Mouse (Mus musculus) macrophage (primary cell): ENCODE measurements around the gene Syde1. TPM values are rescaled to one million over a fixed set of nuclear protein-coding genes. Genes with fewer than 3 reads are reported as not detected.
"Not testable (repeated sequence)": the region's sequence is repeated elsewhere in the genome, so short reads cannot be mapped to it uniquely, and the experiment has no call there.

ENCODE experiments used
- H3K27ac ChIP-seq: fragments of 350-480 bp; formaldehyde crosslinking; 2 replicates; pipeline ENCODE4 v1.9.0; 2021
- H3K36me3 ChIP-seq: fragments of 350-480 bp; formaldehyde crosslinking; 2 replicates; pipeline ENCODE4 v1.9.0; 2021; ENCODE audit errors: inconsistent target
- H3K4me3 ChIP-seq: fragments of 350-480 bp; formaldehyde crosslinking; 2 replicates; pipeline ENCODE4 v1.9.0; 2021; ENCODE audit errors: inconsistent target
- H3K79me2 ChIP-seq: fragments of 350-480 bp; formaldehyde crosslinking; 2 replicates; pipeline ENCODE4 v1.9.0; 2021; ENCODE audit errors: inconsistent target
- WGBS: methylation state at CpG from one replicate; pipeline ENCODE4 v1.1.7; 2026; ENCODE audit warnings: inconsistent platforms; ENCODE audit not compliant: missing documents; 5-methylcytosine and 5-hydroxymethylcytosine counted together
- polyA plus RNA-seq: library from polyadenylated mRNA; stranded (reverse); fragments of 250-400 nt; gene quantifications from 3 replicates; pipeline ENCODE4 v1.2.4, GENCODE M21; 2018; ENCODE audit warnings: inconsistent platforms
- total RNA-seq, 78 experiments: library from RNA; depleted of rRNA; stranded (reverse); fragments of 250-400 nt; gene quantifications; 1 replicate in 9 of 78; 2 replicates in 24 of 78; 3 replicates in 43 of 78; 4 replicates in 2 of 78; pipeline ENCODE4 v1.2.4; 2018; ENCODE audit warnings: inconsistent platforms in 56 of 78

The Syde1 gene
- 1 to 10 TPM in 8 of 26 experiments, under 1 TPM in 12, not detected in 6; 0.25 to 4.5 (median 0.72) TPM for total RNA-seq (2018; cell fraction: chromatin; rRNA removed)
- 1 to 10 TPM in 9 of 26 experiments, under 1 TPM in 17; 0.11 to 2.2 (median 0.48) TPM for total RNA-seq (2018; cell fraction: cytosol; rRNA removed)
- 1 to 10 TPM in 4 of 26 experiments, under 1 TPM in 21, not detected in 1; 0.12 to 4.1 (median 0.50) TPM for total RNA-seq (2018; cell fraction: nucleus; rRNA removed)
- polyA plus RNA-seq: 0.77 to 1.7 TPM (median 1.5 TPM) in 3 replicates

GRCm38 (mm10) chr10:78591406-78592328 is at the start of gene Syde1:
TSS of gene Syde1 (minus strand) at chr10:78591964.
- no peaks in the 10 kb centered on the region for H3K79me2 ChIP-seq
- H3K36me3 ChIP-seq: no peaks in the 10 kb centered on the region
- no peak within 1 kb of the TSS; the same call in 1 of the 2 replicates for H3K4me3 ChIP-seq
- no peak within 1 kb of the TSS for H3K27ac ChIP-seq
- WGBS: 7% methylated on average over 33 of the region's 54 CpGs

DNA sequence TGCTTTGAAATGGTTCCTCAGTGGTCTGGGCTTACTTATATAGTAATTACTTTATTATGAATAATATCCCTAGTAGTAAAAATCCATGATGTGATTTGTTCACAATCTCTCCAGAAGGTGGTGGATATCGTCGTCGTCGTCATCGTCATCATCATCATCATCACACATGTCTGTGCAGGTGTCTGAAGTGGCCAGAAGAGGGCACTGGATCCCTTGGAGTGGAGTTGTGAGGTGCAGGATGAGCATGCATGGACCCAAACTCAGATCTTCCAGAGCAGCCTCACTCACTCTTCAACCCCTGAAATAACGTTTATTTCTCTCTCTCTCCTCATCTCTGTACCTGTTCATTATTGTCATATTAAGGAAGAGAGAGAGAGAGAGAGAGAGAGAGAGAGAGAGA is 40.5 kb upstream of the Syde1 start:
- WGBS: 10% methylated on average over 5 of the region's 6 CpGs
- H3K4me3 ChIP-seq: no peak overlapping the region
- no peaks in the 10 kb centered on the region for H3K79me2 ChIP-seq
- no peak overlapping the region for H3K27ac ChIP-seq
- no peaks in the 10 kb centered on the region for H3K36me3 ChIP-seq

- Histone ChIP-seq H3K36me3 (no peaks in the 10 kb centered on the region), H3K79me2 (no peaks in the 10 kb centered on the region), H3K4me3 (no peak overlapping the region), H3K27ac (no peak overlapping the region)
- 83% methylated on average over 4 of the region's 4 CpGs for WGBS
These were observed 38.4 kb upstream of the Syde1 start for GRCm38 (mm10) chr10:78630194-78630593.

GRCm38 (mm10) chr10:78623143-78623542 is 31.4 kb upstream of the Syde1 start:
- not testable (repeated sequence) for H3K4me3 ChIP-seq, H3K36me3 ChIP-seq, H3K79me2 ChIP-seq, H3K27ac ChIP-seq
- WGBS: 79% methylated on average over 3 of the region's 3 CpGs

DNA sequence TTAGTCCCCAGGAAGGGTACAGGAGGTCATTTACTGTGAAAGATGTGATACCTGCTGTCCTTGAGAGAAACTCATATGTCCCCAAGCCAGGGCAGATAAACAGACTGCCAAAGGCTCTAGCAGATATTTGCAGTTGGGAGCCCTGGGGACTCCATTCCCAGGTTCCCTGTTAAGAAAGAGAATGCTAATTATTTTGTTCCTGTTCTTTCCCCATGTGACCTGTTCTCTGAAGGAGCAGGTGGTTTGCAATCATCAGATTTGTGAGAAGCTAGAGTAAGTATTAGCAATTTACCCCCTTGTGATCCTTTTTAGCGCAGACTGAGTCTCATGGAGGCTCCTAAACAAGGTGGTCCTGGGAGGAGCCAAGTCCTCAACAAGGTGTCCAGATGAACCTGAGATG is 26.2 kb upstream of the Syde1 start, which contains the start of gene Olfr1357:
Gene Olfr1357, minus strand, starts transcription at position 101 of the 400 bp plus-strand sequence.
- Histone ChIP-seq H3K36me3 (no peaks in the 10 kb centered on the region), H3K79me2 (no peaks in the 10 kb centered on the region), H3K27ac (no peak within 1 kb of the TSS), H3K4me3 (no peak within 1 kb of the TSS)
- 100% methylated on average over 1 of the region's 1 CpGs for WGBS

GRCm38 (mm10) chr10:78607602-78608001 is 15.8 kb upstream of the Syde1 start:
- Histone ChIP-seq H3K79me2 (no peaks in the 10 kb centered on the region), H3K36me3 (no peaks in the 10 kb centered on the region), H3K27ac (no peak overlapping the region), H3K4me3 (no peak overlapping the region)
- WGBS: 89% methylated on average over 3 of the region's 3 CpGs

DNA sequence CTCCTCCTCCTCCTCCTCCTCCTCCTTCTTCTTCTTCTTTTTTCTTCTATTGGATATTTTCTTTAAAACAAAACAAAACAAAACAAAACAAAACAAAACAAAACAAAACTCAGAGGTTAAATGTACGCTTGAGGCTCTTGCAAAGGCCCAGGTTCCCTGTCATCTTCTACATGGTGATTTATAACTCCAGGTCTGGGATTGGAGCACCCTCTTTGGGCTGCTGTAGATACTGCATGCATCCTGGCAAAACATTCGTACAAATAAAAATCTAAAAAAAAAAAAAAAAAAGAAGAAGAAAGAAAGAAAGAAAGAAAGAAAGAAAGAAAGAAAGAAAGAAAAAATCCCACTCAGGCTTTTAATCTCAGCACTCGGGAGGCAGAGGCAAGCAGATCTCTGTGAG is 13.3 kb upstream of the Syde1 start:
- Histone ChIP-seq H3K36me3 (no peaks in the 10 kb centered on the region), H3K27ac (no peak overlapping the region), H3K4me3 (no peak overlapping the region), H3K79me2 (no peaks in the 10 kb centered on the region)
- WGBS: 33% methylated on average over 3 of the region's 3 CpGs

- H3K79me2 ChIP-seq: no peaks in the 10 kb centered on the region
- H3K27ac ChIP-seq: no peak overlapping the region
- no peak overlapping the region for H3K4me3 ChIP-seq
- 81% methylated on average over 5 of the region's 5 CpGs for WGBS
- H3K36me3 ChIP-seq: no peaks in the 10 kb centered on the region
These were observed 8.1 kb upstream of the Syde1 start for GRCm38 (mm10) chr10:78599865-78600264.

DNA sequence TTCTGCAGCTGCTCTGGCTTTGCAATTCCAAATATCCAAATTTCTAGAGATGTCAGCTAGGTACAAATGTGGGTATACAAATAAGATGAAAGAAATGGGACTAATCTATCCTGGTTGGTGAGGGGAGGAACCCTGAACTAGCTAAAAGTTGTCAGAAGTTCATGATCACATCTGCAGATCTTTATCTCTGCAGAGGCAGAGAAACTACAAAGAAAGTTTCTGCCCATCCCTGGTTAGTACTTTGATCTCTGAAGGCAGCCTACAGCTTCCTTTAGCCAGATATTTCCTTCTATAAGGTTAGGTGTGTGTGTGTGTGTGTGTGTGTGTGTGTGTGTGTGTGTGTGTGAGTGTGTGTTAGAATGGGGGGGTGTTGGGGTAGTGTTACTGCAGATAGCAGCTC is 2.8 kb upstream of the Syde1 start:
- H3K36me3 ChIP-seq: no peaks in the 10 kb centered on the region
- H3K27ac ChIP-seq: no peak overlapping the region
- H3K4me3 ChIP-seq: no peak overlapping the region
- no peaks in the 10 kb centered on the region for H3K79me2 ChIP-seq

- Histone ChIP-seq H3K4me3 (no peak overlapping the region), H3K27ac (no peak overlapping the region), H3K79me2 (no peaks in the 10 kb centered on the region), H3K36me3 (no peaks in the 10 kb centered on the region)
- 93% methylated on average over 6 of the region's 6 CpGs for WGBS
These were observed 2.4 kb upstream of the Syde1 start for GRCm38 (mm10) chr10:78594157-78594556.

GRCm38 (mm10) chr10:78593736-78594135 is 2.0 kb upstream of the Syde1 start:
- no peak overlapping the region for H3K4me3 ChIP-seq
- no peak overlapping the region for H3K27ac ChIP-seq
- 96% methylated on average over 5 of the region's 5 CpGs for WGBS
- H3K36me3 ChIP-seq: no peaks in the 10 kb centered on the region
- H3K79me2 ChIP-seq: no peaks in the 10 kb centered on the region

- H3K4me3 ChIP-seq: no peak overlapping the region
- WGBS: 90% methylated on average over 4 of the region's 4 CpGs
- H3K36me3 ChIP-seq: no peaks in the 10 kb centered on the region
- no peak overlapping the region for H3K27ac ChIP-seq
- H3K79me2 ChIP-seq: no peaks in the 10 kb centered on the region
These were observed 1.2 kb upstream of the Syde1 start for GRCm38 (mm10) chr10:78592856-78593379.

DNA sequence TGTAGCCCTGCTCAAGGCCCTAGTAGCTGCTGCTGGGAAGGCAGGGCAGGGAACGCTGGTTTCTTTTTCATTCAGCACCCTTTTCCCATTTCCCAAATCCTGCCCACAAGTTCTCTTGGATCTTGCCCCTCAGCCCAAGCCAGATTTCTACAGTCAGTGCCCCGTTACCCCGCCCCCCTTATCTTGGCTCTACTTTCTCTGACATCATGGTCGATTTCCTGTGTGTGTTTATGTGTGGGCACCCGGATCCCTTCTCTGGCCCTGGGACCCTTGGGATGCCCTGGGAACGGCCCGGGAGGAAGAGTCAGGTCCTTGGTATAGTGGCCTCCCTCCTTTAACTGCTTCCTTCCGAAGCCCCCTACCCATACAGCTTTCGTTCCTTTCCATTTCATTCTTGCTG is 1.0 kb downstream of the Syde1 start:
- H3K79me2 ChIP-seq: no peaks in the 10 kb centered on the region
- 26% methylated on average over 9 of the region's 9 CpGs for WGBS
- H3K4me3 ChIP-seq: no peak overlapping the region
- no peaks in the 10 kb centered on the region for H3K36me3 ChIP-seq
- no peak overlapping the region for H3K27ac ChIP-seq

DNA sequence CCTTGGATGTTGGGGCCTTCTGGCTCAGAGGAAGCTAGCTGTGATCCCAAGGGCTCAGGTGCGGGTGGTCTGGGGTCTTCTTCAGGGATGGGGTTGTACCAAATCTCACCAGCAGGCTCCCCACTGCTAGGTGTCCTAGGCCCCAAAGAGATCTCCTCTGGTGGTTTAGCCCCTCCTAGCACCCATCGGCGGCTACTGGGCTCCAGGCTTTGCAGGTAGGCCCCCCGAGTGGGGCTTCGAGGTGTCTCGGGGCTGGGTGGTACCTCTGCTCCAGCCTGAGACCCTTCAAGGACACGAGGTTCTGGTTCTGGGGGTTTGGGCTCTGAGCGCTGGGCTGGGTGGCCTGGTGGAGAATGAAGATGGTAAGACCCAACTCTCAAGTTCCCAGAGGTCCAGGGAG is 1.9 kb downstream of the Syde1 start:
- no peaks in the 10 kb centered on the region for H3K79me2 ChIP-seq
- H3K27ac ChIP-seq: no peak overlapping the region
- no peak overlapping the region for H3K4me3 ChIP-seq
- H3K36me3 ChIP-seq: no peaks in the 10 kb centered on the region
- 90% methylated on average over 8 of the region's 8 CpGs for WGBS

DNA sequence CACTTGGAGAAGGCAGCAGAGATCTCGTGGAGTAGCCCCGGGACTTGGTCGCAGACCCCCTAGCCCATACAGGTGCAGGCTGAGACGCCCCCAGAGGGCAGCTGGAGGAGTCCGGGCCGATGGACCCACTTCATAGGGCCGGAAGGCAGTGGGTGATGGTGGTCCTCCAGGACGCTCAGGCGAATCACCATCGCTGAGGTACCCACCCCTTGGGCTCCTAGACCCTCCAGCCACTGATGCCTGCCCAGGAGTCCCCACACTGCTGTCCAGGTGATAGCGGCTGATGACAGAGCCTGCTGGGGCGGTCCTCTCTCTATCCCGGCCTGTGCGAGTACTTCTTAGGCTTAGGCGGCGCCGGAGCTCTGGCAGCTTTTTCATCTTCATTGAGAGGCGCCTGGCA is 2.5 kb downstream of the Syde1 start:
- Histone ChIP-seq H3K79me2 (no peaks in the 10 kb centered on the region), H3K27ac (no peak overlapping the region), H3K4me3 (no peak overlapping the region), H3K36me3 (no peaks in the 10 kb centered on the region)
- WGBS: 94% methylated on average over 16 of the region's 18 CpGs
